Mouse (Mus musculus) gastrocnemius, adult 8-10 months (tissue): Measurements from ENCODE around the gene Fut7. TPM values are rescaled to one million over a fixed set of nuclear protein-coding genes. Genes with fewer than 3 reads are reported as not detected.

Experiments used
- DNase-seq, 2 experiments: peaks; one replicate each; pipeline ENCODE4 v3.0.0; 2022; ENCODE audit warnings: low spot score in 2 of 2
- microRNA-seq: library from miRNA; unstranded; fragments of <30 nt; microRNA quantifications from one replicate; pipeline ENCODE4 v1.2.0, GENCODE M21; 2022
- total RNA-seq, 4 experiments: library from RNA; stranded (reverse); gene quantifications; 2 replicates each; pipeline ENCODE4 v1.2.4; 2022

Gene Fut7
- total RNA-seq, 4 experiments from 2014 or later, result not detected

GRCm38 (mm10) chr2:25457022-25457896, 34.2 kb downstream of the Fut7 start:
- no peak for DNase-seq

GRCm38 (mm10) chr2:25458911-25459310, 35.8 kb downstream of the Fut7 start:
- DNase-seq, result peak; percentile 31 to 52

GRCm38 (mm10) chr2:25460135-25460534, 37.1 kb downstream of the Fut7 start:
- DNase-seq, result peak in 1 of 2 experiments; percentile 26

GRCm38 (mm10) chr2:25460551-25461309, 37.7 kb downstream of the Fut7 start, which contains the start of gene Paxx:
Gene Paxx, minus strand, starts transcription at chr2:25461094.
- DNase-seq, result peak; percentile 83 to 93

GRCm38 (mm10) chr2:25461407-25461806, 38.3 kb downstream of the Fut7 start:
- DNase-seq, result no peak

GRCm38 (mm10) chr2:25463630-25464029, 40.6 kb downstream of the Fut7 start:
- DNase-seq, result no peak

GRCm38 (mm10) chr2:25465256-25465655, 42.2 kb downstream of the Fut7 start:
- DNase-seq, result no peak

- DNase-seq, result no peak
Measured at GRCm38 (mm10) chr2:25465816-25466635, 43.0 kb downstream of the Fut7 start.

- no peak for DNase-seq
Measured at GRCm38 (mm10) chr2:25467606-25468303, 44.7 kb downstream of the Fut7 start.

- no peak for DNase-seq
Measured at GRCm38 (mm10) chr2:25468962-25469915, 46.2 kb downstream of the Fut7 start.

- DNase-seq, result no peak
Measured at GRCm38 (mm10) chr2:25469969-25470368, 46.9 kb downstream of the Fut7 start, which contains the start of gene Ptgds. Gene Ptgds, minus strand, starts transcription at chr2:25470046.

GRCm38 (mm10) chr2:25472550-25472949, 49.5 kb downstream of the Fut7 start:
- no peak for DNase-seq

Small RNAs within 50 kb of the gene (microRNA-seq; reads per million reads assigned to microRNA genes)
- not detected for gene Mir3087

Other genes with a start within 250 kb of the Fut7 start
- gene Nrarp, start 242.5 kb upstream of the Fut7 start, total RNA-seq, result 1 to 10 TPM; 3.0 to 7.1 (median 5.9) TPM
- under 1 TPM; 0.48 to 0.92 (median 0.76) TPM for gene Tor4a, start 226.4 kb upstream of the Fut7 start, total RNA-seq
- 10 to 100 TPM; 20.8 to 28.3 (median 22.6) TPM for gene Nelfb, start 211.8 kb upstream of the Fut7 start, total RNA-seq
- not detected for gene Stpg3, start 208.6 kb upstream of the Fut7 start, total RNA-seq
- gene Fam166a, start 204.5 kb upstream of the Fut7 start, total RNA-seq, result not detected
- 100 to 1,000 TPM; 228 to 239 (median 232) TPM for gene Tubb4b, start 198.6 kb upstream of the Fut7 start, total RNA-seq
- gene Slc34a3, start 188.9 kb upstream of the Fut7 start, total RNA-seq, result not detected
- gene Rnf224, start 186.5 kb upstream of the Fut7 start, total RNA-seq, result not detected
- under 1 TPM; 0.36 to 0.87 (median 0.69) TPM for gene Rnf208, start 181.0 kb upstream of the Fut7 start, total RNA-seq
- gene Cysrt1, start 180.8 kb upstream of the Fut7 start, total RNA-seq, result not detected
- gene AL732309.1, start 176.4 kb upstream of the Fut7 start, total RNA-seq, result 1 to 10 TPM in 2 of 4 experiments, under 1 TPM in 2; 0.54 to 1.8 (median 1.2) TPM
- 10 to 100 TPM; 11.7 to 14.1 (median 13.1) TPM for gene Tmem203, start 167.8 kb upstream of the Fut7 start, total RNA-seq
- 1 to 10 TPM; 2.0 to 5.3 (median 2.6) TPM for gene Tprn, start 160.6 kb upstream of the Fut7 start, total RNA-seq
- gene Ssna1, start 150.8 kb upstream of the Fut7 start, total RNA-seq, result 10 to 100 TPM; 29.0 to 36.4 (median 31.2) TPM
- 10 to 100 TPM; 30.4 to 33.4 (median 31.3) TPM for gene Anapc2, start 150.8 kb upstream of the Fut7 start, total RNA-seq
- not detected for gene Tmem210, start 135.1 kb upstream of the Fut7 start, total RNA-seq
- gene Lrrc26, start 133.4 kb upstream of the Fut7 start, total RNA-seq, result not detected
- gene Grin1, start 104.1 kb upstream of the Fut7 start, total RNA-seq, result not detected
- gene Man1b1, start 90.9 kb upstream of the Fut7 start, total RNA-seq, result 10 to 100 TPM; 13.9 to 15.0 (median 14.4) TPM
- gene Dpp7, start 66.9 kb upstream of the Fut7 start, total RNA-seq, result 10 to 100 TPM; 12.8 to 20.3 (median 16.7) TPM
- 10 to 100 TPM in 1 of 4 experiments, 1 to 10 TPM in 3; 3.6 to 11.9 (median 4.8) TPM for gene Uap1l1, start 57.6 kb upstream of the Fut7 start, total RNA-seq
- not detected for gene Sapcd2, start 50.9 kb upstream of the Fut7 start, total RNA-seq
- gene Entpd2, start 27.4 kb upstream of the Fut7 start, total RNA-seq, result 1 to 10 TPM; 3.8 to 8.0 (median 6.2) TPM
- 10 to 100 TPM; 12.6 to 19.9 (median 15.7) TPM for gene Npdc1, start 23.9 kb upstream of the Fut7 start, total RNA-seq
- 10 to 100 TPM; 14.6 to 19.4 (median 16.0) TPM for gene Abca2, start 5.4 kb downstream of the Fut7 start, total RNA-seq
- 1 to 10 TPM in 1 of 4 experiments, under 1 TPM in 2, not detected in 1; 0.64 to 1.1 (median 0.77) TPM for gene Clic3, start 33.6 kb downstream of the Fut7 start, total RNA-seq
- gene Paxx, start 37.8 kb downstream of the Fut7 start, total RNA-seq, result 10 to 100 TPM; 11.2 to 15.0 (median 14.9) TPM
- gene Ptgds, start 46.8 kb downstream of the Fut7 start, total RNA-seq, result not detected
- not detected for gene Lcn12, start 70.6 kb downstream of the Fut7 start, total RNA-seq
- gene Fbxw5, start 77.5 kb downstream of the Fut7 start, total RNA-seq, result 100 to 1,000 TPM in 1 of 4 experiments, 10 to 100 TPM in 3; 83.3 to 100 (median 89.7) TPM
- 1 to 10 TPM; 1.0 to 1.8 (median 1.6) TPM for gene C8g, start 78.5 kb downstream of the Fut7 start, total RNA-seq
- 10 to 100 TPM; 12.0 to 18.8 (median 15.2) TPM for gene Traf2, start 123.7 kb downstream of the Fut7 start, total RNA-seq
- 100 to 1,000 TPM; 104 to 172 (median 141) TPM for gene Edf1, start 134.6 kb downstream of the Fut7 start, total RNA-seq
- gene Mamdc4, start 151.6 kb downstream of the Fut7 start, total RNA-seq, result under 1 TPM; 0.19 to 0.46 (median 0.33) TPM
- 10 to 100 TPM; 62.8 to 69.7 (median 65.5) TPM for gene Phpt1, start 152.0 kb downstream of the Fut7 start, total RNA-seq
- under 1 TPM; 0.13 to 0.20 (median 0.16) TPM for gene Ajm1, start 158.5 kb downstream of the Fut7 start, total RNA-seq
- gene Rabl6, start 185.3 kb downstream of the Fut7 start, total RNA-seq, result 10 to 100 TPM; 83.3 to 94.6 (median 89.3) TPM
- gene Ccdc183, start 194.4 kb downstream of the Fut7 start, total RNA-seq, result not detected
- 10 to 100 TPM; 14.9 to 22.8 (median 17.3) TPM for gene Tmem141, start 198.7 kb downstream of the Fut7 start, total RNA-seq
- gene Fcna, start 204.8 kb downstream of the Fut7 start, total RNA-seq, result 1 to 10 TPM in 3 of 4 experiments, under 1 TPM in 1; 0.41 to 4.2 (median 1.9) TPM
- gene Lcn8, start 229.9 kb downstream of the Fut7 start, total RNA-seq, result 1 to 10 TPM; 3.5 to 8.6 (median 5.2) TPM
- gene Lcn5, start 234.7 kb downstream of the Fut7 start, total RNA-seq, result not detected